Mouse (Mus musculus): ENCODE results near the gene Camta2. TPM values are rescaled to one million over a fixed set of nuclear protein-coding genes. Genes with fewer than 3 reads are reported as not detected.

The Camta2 gene
- polyA plus RNA-seq, 1 experiment from 2014 or later = 6.5 TPM

GRCm38 (mm10) chr11:70643051-70643450, 44.9 kb downstream of the Camta2 start:
- peaks cover 10% of the 10 kb centered on the region for H3K36me3 ChIP-seq (ENCODE audit: control insufficient read depth, insufficient read depth, low read length)
- H3K27me3 ChIP-seq (ENCODE audit: control insufficient read depth, insufficient read depth, low read length) = no peaks in the 10 kb centered on the region
- peaks cover 3% of the 10 kb centered on the region for H3K4me1 ChIP-seq (replicated peaks; ENCODE audit: control insufficient read depth, insufficient read depth)
- H3K9ac ChIP-seq (ENCODE audit: low read length) = no peak overlapping the region
- ATAC-seq (ENCODE audit: low FRiP score, low TSS enrichment) (no peak), DNase-seq (ENCODE audit: low spot score) (no peak)
- H3K27ac ChIP-seq (replicated peaks) = no peak overlapping the region
- H3K4me2 ChIP-seq (replicated peaks; ENCODE audit: low read depth) = no peak overlapping the region
- whole genome bisulfite sequencing = 89% methylated on average over 6 of the region's 6 CpGs
- H3K9me3 ChIP-seq (ENCODE audit: control insufficient read depth, low read length) = no peaks in the 10 kb centered on the region
- no peak overlapping the region for H3K4me3 ChIP-seq (ENCODE audit: low read depth, low read length)
- TF ChIP-seq CTCF (IDR thresholded peaks at IDR 0.05; ENCODE audit: low read depth) (no peak), EP300 (optimal IDR thresholded peaks at IDR 0.05) (no peak)

GRCm38 (mm10) chr11:70641241-70641640, 46.7 kb downstream of the Camta2 start:
- no peak overlapping the region; the same call in 1 of the 2 replicates for H3K9ac ChIP-seq (ENCODE audit: low read length)
- DNase-seq (ENCODE audit: low spot score) = no peak
- ATAC-seq (ENCODE audit: low FRiP score, low TSS enrichment) = no peak
- no peak overlapping the region for H3K4me2 ChIP-seq (replicated peaks; ENCODE audit: low read depth)
- TF ChIP-seq EP300 (optimal IDR thresholded peaks at IDR 0.05) (no peak), CTCF (IDR thresholded peaks at IDR 0.05; ENCODE audit: low read depth) (no peak)
- H3K9me3 ChIP-seq (ENCODE audit: control insufficient read depth, low read length) = no peaks in the 10 kb centered on the region
- 86% methylated on average over 7 of the region's 7 CpGs for WGBS
- no peak overlapping the region for H3K27ac ChIP-seq (replicated peaks)
- H3K4me3 ChIP-seq (ENCODE audit: low read depth, low read length) = no peak overlapping the region
- peaks cover 3% of the 10 kb centered on the region for H3K4me1 ChIP-seq (replicated peaks; ENCODE audit: control insufficient read depth, insufficient read depth)
- no peaks in the 10 kb centered on the region for H3K27me3 ChIP-seq (ENCODE audit: control insufficient read depth, insufficient read depth, low read length)
- peaks cover 10% of the 10 kb centered on the region for H3K36me3 ChIP-seq (ENCODE audit: control insufficient read depth, insufficient read depth, low read length)

- ATAC-seq (ENCODE audit: low FRiP score, low TSS enrichment) (no peak), DNase-seq (ENCODE audit: low spot score) (no peak)
- Histone ChIP-seq H3K4me3 (ENCODE audit: low read depth, low read length) (no peak overlapping the region), H3K4me1 (replicated peaks; ENCODE audit: control insufficient read depth, insufficient read depth) (no peaks in the 10 kb centered on the region), H3K9ac (ENCODE audit: low read length) (no peak overlapping the region), H3K36me3 (ENCODE audit: control insufficient read depth, insufficient read depth, low read length) (peaks cover 7% of the 10 kb centered on the region), H3K9me3 (ENCODE audit: control insufficient read depth, low read length) (no peaks in the 10 kb centered on the region), H3K27ac (replicated peaks) (no peak overlapping the region), H3K27me3 (ENCODE audit: control insufficient read depth, insufficient read depth, low read length) (no peaks in the 10 kb centered on the region), H3K4me2 (replicated peaks; ENCODE audit: low read depth) (no peak overlapping the region)
- no peak for TF ChIP-seq EP300 (optimal IDR thresholded peaks at IDR 0.05)
- TF ChIP-seq CTCF (IDR thresholded peaks at IDR 0.05; ENCODE audit: low read depth) = no peak
- WGBS = 73% methylated on average over 8 of the region's 8 CpGs
These were observed 47.9 kb downstream of the Camta2 start for GRCm38 (mm10) chr11:70639976-70640375.

DNA sequence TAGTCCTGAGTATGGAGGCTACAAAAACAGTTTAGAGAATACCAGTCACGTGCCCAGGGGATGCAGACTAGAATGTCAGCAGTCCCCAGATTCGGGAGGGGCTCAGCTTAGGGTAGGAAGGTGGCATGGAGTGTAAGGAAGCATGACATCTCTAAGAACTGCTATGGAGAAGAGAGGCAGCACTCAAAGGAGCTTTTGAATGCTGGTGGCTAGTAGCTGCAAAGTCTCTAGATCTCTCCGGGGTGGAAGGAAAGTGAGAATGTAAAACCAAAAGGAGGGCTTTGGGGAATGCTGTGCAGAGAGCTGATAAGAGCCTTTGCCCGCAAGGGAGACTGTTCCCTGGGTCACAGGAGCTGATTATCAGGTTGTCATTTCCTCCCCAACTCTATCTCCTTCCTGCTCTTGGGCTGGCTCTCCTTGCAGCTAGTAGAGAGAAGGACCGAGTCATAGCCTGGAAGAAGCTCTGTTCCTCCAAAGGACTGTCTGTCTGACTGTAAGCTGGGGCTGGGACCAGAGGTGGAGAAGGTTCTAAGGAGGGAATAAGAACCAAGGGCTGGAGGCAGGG, 49.1 kb downstream of the Camta2 start, which contains the start of gene Gp1ba:
Gene Gp1ba, plus strand, starts transcription at position 409 of the 565 bp plus-strand sequence.
- DNase-seq (ENCODE audit: low spot score) (peak; percentile 15), ATAC-seq (ENCODE audit: low FRiP score, low TSS enrichment) (no peak)

GRCm38 (mm10) chr11:70638293-70638692, 49.6 kb downstream of the Camta2 start:
- TF ChIP-seq CTCF (IDR thresholded peaks at IDR 0.05; ENCODE audit: low read depth) (no peak), EP300 (optimal IDR thresholded peaks at IDR 0.05) (no peak)
- H3K27ac ChIP-seq (replicated peaks) = no peak overlapping the region
- H3K4me3 ChIP-seq (ENCODE audit: low read depth, low read length) = no peak overlapping the region
- ATAC-seq (ENCODE audit: low FRiP score, low TSS enrichment) (no peak), DNase-seq (ENCODE audit: low spot score) (no peak)
- 83% methylated on average over 1 of the region's 1 CpGs for WGBS
- H3K4me1 ChIP-seq (replicated peaks; ENCODE audit: control insufficient read depth, insufficient read depth) = no peaks in the 10 kb centered on the region
- no peaks in the 10 kb centered on the region for H3K36me3 ChIP-seq (ENCODE audit: control insufficient read depth, insufficient read depth, low read length)
- no peak overlapping the region for H3K4me2 ChIP-seq (replicated peaks; ENCODE audit: low read depth)
- no peaks in the 10 kb centered on the region for H3K9me3 ChIP-seq (ENCODE audit: control insufficient read depth, low read length)
- H3K27me3 ChIP-seq (ENCODE audit: control insufficient read depth, insufficient read depth, low read length) = no peaks in the 10 kb centered on the region
- H3K9ac ChIP-seq (ENCODE audit: low read length) = no peak overlapping the region

More for the DNA sequence above, 49.1 kb downstream of the Camta2 start, which contains the start of gene Gp1ba:
- Histone ChIP-seq H3K4me3 (ENCODE audit: low read depth, low read length) (no peak within 1 kb of the TSS), H3K27me3 (ENCODE audit: control insufficient read depth, insufficient read depth, low read length) (no peaks in the 10 kb centered on the region), H3K9ac (ENCODE audit: low read length) (no peak within 1 kb of the TSS), H3K27ac (replicated peaks) (no peak within 1 kb of the TSS), H3K36me3 (ENCODE audit: control insufficient read depth, insufficient read depth, low read length) (no peaks in the 10 kb centered on the region), H3K9me3 (ENCODE audit: control insufficient read depth, low read length) (no peaks in the 10 kb centered on the region), H3K4me2 (replicated peaks; ENCODE audit: low read depth) (no peak within 1 kb of the TSS), H3K4me1 (replicated peaks; ENCODE audit: control insufficient read depth, insufficient read depth) (no peaks in the 10 kb centered on the region)
- 29% methylated on average over 5 of the region's 5 CpGs for WGBS
- TF ChIP-seq EP300 (optimal IDR thresholded peaks at IDR 0.05) = no peak
- TF ChIP-seq CTCF (IDR thresholded peaks at IDR 0.05; ENCODE audit: low read depth) = no peak

- Histone ChIP-seq H3K4me1 (replicated peaks; ENCODE audit: control insufficient read depth, insufficient read depth) (no peaks in the 10 kb centered on the region), H3K9me3 (ENCODE audit: control insufficient read depth, low read length) (no peaks in the 10 kb centered on the region), H3K27me3 (ENCODE audit: control insufficient read depth, insufficient read depth, low read length) (no peaks in the 10 kb centered on the region), H3K9ac (ENCODE audit: low read length) (no peak overlapping the region), H3K36me3 (ENCODE audit: control insufficient read depth, insufficient read depth, low read length) (no peaks in the 10 kb centered on the region), H3K4me2 (replicated peaks; ENCODE audit: low read depth) (no peak overlapping the region), H3K27ac (replicated peaks) (no peak overlapping the region), H3K4me3 (ENCODE audit: low read depth, low read length) (no peak overlapping the region)
- TF ChIP-seq EP300 (optimal IDR thresholded peaks at IDR 0.05) (no peak), CTCF (IDR thresholded peaks at IDR 0.05; ENCODE audit: low read depth) (no peak)
- ATAC-seq (ENCODE audit: low FRiP score, low TSS enrichment) = no peak
- WGBS = 100% methylated on average over 1 of the region's 1 CpGs
- DNase-seq (ENCODE audit: low spot score) = no peak
These were observed 50.1 kb downstream of the Camta2 start for GRCm38 (mm10) chr11:70637764-70638163.
